Mouse (Mus musculus) olfactory bulb, adult 2 months (tissue): Measurements from ENCODE around the gene Gm3164. TPM values are rescaled to one million over a fixed set of nuclear protein-coding genes. Genes with fewer than 3 reads are reported as not detected.

ENCODE experiments used
- polyA plus RNA-seq: library from polyadenylated mRNA; stranded (reverse); fragments of >200 nt; gene quantifications from 2 replicates; pipeline ENCODE4 v1.2.4, GENCODE M21; 2012; ENCODE audit warnings: low replicate concordance; ENCODE audit not compliant: missing spikeins, insufficient read depth, insufficient read length

Gm3164 gene
- polyA plus RNA-seq, 1 experiment: not detected

Other genes with a start within 250 kb of the Gm3164 start
- gene Gm2974, start 232.9 kb upstream of the Gm3164 start, polyA plus RNA-seq: not detected in 2 replicates
- not detected in 2 replicates for gene Gm3138, start 165.8 kb upstream of the Gm3164 start, polyA plus RNA-seq
- gene Gm3149, start 98.2 kb upstream of the Gm3164 start, polyA plus RNA-seq: not detected in 2 replicates
- not detected in 2 replicates for gene 2610042L04Rik, start 80.7 kb upstream of the Gm3164 start, polyA plus RNA-seq
- not detected in 2 replicates for gene Gm3159, start 17.9 kb upstream of the Gm3164 start, polyA plus RNA-seq
- gene Gm3173, start 15.5 kb downstream of the Gm3164 start, polyA plus RNA-seq: not detected in 2 replicates
- not detected in 2 replicates for gene Gm3182, start 66.3 kb downstream of the Gm3164 start, polyA plus RNA-seq
- not detected in 2 replicates for gene Gm3047, start 140.0 kb downstream of the Gm3164 start, polyA plus RNA-seq
- gene Gm8159, start 216.9 kb downstream of the Gm3164 start, polyA plus RNA-seq: not detected in 2 replicates
- gene Gm3239, start 248.7 kb downstream of the Gm3164 start, polyA plus RNA-seq: not detected in 2 replicates